Mouse (Mus musculus): Measurements from ENCODE around the gene Gm20431. TPM values are rescaled to one million over a fixed set of nuclear protein-coding genes. Genes with fewer than 3 reads are reported as not detected.
A peak's percentile ranks its signal among the peaks of the same experiment; 100 is the strongest.

Gene Gm20431
- polyA plus RNA-seq, 1 experiment from 2014 or later, result 9.2 TPM

DNA sequence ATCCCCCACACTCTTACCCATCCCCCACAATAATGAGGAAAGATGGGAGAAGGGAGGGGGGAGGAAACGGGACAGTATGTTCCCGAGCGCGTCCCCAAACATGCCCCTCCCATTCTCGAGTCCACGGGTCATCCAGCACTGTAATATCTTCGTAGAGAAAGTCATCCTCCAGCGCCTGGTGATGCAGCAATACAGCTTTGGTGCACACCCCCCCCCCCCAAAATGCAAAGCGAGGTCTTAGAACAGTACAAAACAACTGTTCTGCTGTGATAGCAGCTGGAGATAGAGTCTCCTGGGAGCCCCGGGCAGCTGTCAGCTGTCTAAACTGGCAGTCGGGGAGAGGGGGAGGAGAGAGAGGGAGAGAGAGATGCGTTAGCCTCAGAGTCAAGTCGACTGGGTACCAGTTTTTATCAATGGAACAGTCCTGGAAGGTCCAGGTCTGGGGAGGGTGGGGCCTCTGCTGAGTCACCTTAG, 11.0 kb upstream of the Gm20431 start:
- Histone ChIP-seq H3K27ac (ENCODE audit: low read length) (no peak overlapping the region), H3K9ac (ENCODE audit: low read length) (no peak overlapping the region), H3K4me1 (ENCODE audit: control insufficient read depth, insufficient read depth, low read length) (peaks cover 5% of the 10 kb centered on the region), H3K4me2 (ENCODE audit: low read depth, low read length) (0 out of 2 replicates have a peak overlapping the region, but pooled peaks have one; percentile 12), H3K9me3 (replicated peaks; ENCODE audit: control insufficient read depth, low read length) (no peaks in the 10 kb centered on the region), H3K27me3 (ENCODE audit: control insufficient read depth, insufficient read depth, low read length) (no peaks in the 10 kb centered on the region), H3K4me3 (replicated peaks; ENCODE audit: low read length) (no peak overlapping the region), H3K36me3 (ENCODE audit: control insufficient read depth, insufficient read depth, low read length) (no peaks in the 10 kb centered on the region)
- peak; percentile 44 for ATAC-seq (ENCODE audit: insufficient read depth, low FRiP score)
- 26% methylated on average over 13 of the region's 13 CpGs for WGBS

GRCm38 (mm10) chr2:167671101-167671633, 9.9 kb upstream of the Gm20431 start:
- WGBS, result 70% methylated on average over 5 of the region's 5 CpGs
- H3K4me3 ChIP-seq (replicated peaks; ENCODE audit: low read length), result no peak overlapping the region
- H3K27me3 ChIP-seq (ENCODE audit: control insufficient read depth, insufficient read depth, low read length), result no peaks in the 10 kb centered on the region
- no peak overlapping the region for H3K27ac ChIP-seq (ENCODE audit: low read length)
- no peak for ATAC-seq (ENCODE audit: insufficient read depth, low FRiP score)
- peaks cover 5% of the 10 kb centered on the region for H3K4me1 ChIP-seq (ENCODE audit: control insufficient read depth, insufficient read depth, low read length)
- no peaks in the 10 kb centered on the region for H3K36me3 ChIP-seq (ENCODE audit: control insufficient read depth, insufficient read depth, low read length)
- H3K4me2 ChIP-seq (ENCODE audit: low read depth, low read length), result no peak overlapping the region
- no peaks in the 10 kb centered on the region for H3K9me3 ChIP-seq (replicated peaks; ENCODE audit: control insufficient read depth, low read length)
- no peak overlapping the region for H3K9ac ChIP-seq (ENCODE audit: low read length)

- no peak for ATAC-seq (ENCODE audit: insufficient read depth, low FRiP score)
- H3K4me1 ChIP-seq (ENCODE audit: control insufficient read depth, insufficient read depth, low read length), result peaks cover 5% of the 10 kb centered on the region
- WGBS, result 54% methylated on average over 4 of the region's 4 CpGs
Measured at GRCm38 (mm10) chr2:167669398-167669797, 8.1 kb upstream of the Gm20431 start.

GRCm38 (mm10) chr2:167668426-167668825, 7.1 kb upstream of the Gm20431 start:
- H3K4me2 ChIP-seq (ENCODE audit: low read depth, low read length), result no peak overlapping the region
- 91% methylated on average over 5 of the region's 5 CpGs for WGBS
- H3K27me3 ChIP-seq (ENCODE audit: control insufficient read depth, insufficient read depth, low read length), result no peaks in the 10 kb centered on the region
- H3K4me1 ChIP-seq (ENCODE audit: control insufficient read depth, insufficient read depth, low read length), result peaks cover 5% of the 10 kb centered on the region
- H3K36me3 ChIP-seq (ENCODE audit: control insufficient read depth, insufficient read depth, low read length), result no peaks in the 10 kb centered on the region
- no peak overlapping the region for H3K4me3 ChIP-seq (replicated peaks; ENCODE audit: low read length)
- no peak for ATAC-seq (ENCODE audit: insufficient read depth, low FRiP score)
- no peaks in the 10 kb centered on the region for H3K9me3 ChIP-seq (replicated peaks; ENCODE audit: control insufficient read depth, low read length)
- H3K9ac ChIP-seq (ENCODE audit: low read length), result no peak overlapping the region
- no peak overlapping the region for H3K27ac ChIP-seq (ENCODE audit: low read length)

More at GRCm38 (mm10) chr2:167669398-167669797, 8.1 kb upstream of the Gm20431 start:
- no peaks in the 10 kb centered on the region for H3K9me3 ChIP-seq (replicated peaks; ENCODE audit: control insufficient read depth, low read length)
- no peak overlapping the region for H3K4me3 ChIP-seq (replicated peaks; ENCODE audit: low read length)
- no peak overlapping the region for H3K9ac ChIP-seq (ENCODE audit: low read length)
- no peak overlapping the region for H3K4me2 ChIP-seq (ENCODE audit: low read depth, low read length)
- H3K36me3 ChIP-seq (ENCODE audit: control insufficient read depth, insufficient read depth, low read length), result no peaks in the 10 kb centered on the region
- H3K27ac ChIP-seq (ENCODE audit: low read length), result no peak overlapping the region
- H3K27me3 ChIP-seq (ENCODE audit: control insufficient read depth, insufficient read depth, low read length), result no peaks in the 10 kb centered on the region

DNA sequence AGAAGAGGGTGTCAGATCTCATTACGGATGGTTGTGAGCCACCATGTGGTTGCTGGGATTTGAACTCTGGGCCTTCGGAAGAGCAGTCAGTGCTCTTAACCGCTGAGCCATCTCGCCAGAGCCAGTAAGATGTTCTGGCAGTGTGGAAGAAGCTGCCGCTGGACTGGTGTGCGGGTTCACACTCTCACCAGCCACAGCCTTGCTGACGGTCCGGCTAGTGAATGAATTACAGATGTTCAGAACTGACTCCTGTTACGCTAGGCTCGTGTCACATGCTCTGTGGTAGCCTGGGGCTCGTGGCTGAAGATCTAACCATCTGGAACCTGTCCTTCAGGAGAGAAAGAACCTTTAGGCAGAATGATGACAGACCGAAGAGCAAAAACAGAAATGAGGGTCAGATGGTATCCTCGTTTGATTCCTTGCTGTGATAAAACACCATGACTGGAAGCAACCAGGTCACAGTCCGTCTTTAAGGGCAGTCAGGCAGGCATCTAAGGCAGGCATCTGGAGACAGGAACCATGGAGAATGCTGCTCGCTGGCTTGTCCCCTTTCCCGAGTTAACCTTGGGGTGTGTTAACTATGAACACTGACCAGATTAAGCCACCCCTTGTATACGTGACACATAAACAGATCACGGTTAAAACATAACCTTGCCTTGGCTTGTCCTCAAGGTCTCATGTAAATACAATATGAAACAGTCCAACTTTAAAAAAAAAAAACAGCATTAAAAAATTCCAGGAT, 4.8 kb upstream of the Gm20431 start:
- WGBS, result 79% methylated on average over 18 of the region's 18 CpGs
- H3K36me3 ChIP-seq (ENCODE audit: control insufficient read depth, insufficient read depth, low read length), result no peaks in the 10 kb centered on the region
- H3K9me3 ChIP-seq (replicated peaks; ENCODE audit: control insufficient read depth, low read length), result no peaks in the 10 kb centered on the region
- no peak overlapping the region for H3K9ac ChIP-seq (ENCODE audit: low read length)
- no peak overlapping the region for H3K27ac ChIP-seq (ENCODE audit: low read length)
- H3K4me2 ChIP-seq (ENCODE audit: low read depth, low read length), result no peak overlapping the region
- H3K27me3 ChIP-seq (ENCODE audit: control insufficient read depth, insufficient read depth, low read length), result no peaks in the 10 kb centered on the region
- peaks cover 8% of the 10 kb centered on the region for H3K4me1 ChIP-seq (ENCODE audit: control insufficient read depth, insufficient read depth, low read length)
- ATAC-seq (ENCODE audit: insufficient read depth, low FRiP score), result no peak
- H3K4me3 ChIP-seq (replicated peaks; ENCODE audit: low read length), result no peak overlapping the region

DNA sequence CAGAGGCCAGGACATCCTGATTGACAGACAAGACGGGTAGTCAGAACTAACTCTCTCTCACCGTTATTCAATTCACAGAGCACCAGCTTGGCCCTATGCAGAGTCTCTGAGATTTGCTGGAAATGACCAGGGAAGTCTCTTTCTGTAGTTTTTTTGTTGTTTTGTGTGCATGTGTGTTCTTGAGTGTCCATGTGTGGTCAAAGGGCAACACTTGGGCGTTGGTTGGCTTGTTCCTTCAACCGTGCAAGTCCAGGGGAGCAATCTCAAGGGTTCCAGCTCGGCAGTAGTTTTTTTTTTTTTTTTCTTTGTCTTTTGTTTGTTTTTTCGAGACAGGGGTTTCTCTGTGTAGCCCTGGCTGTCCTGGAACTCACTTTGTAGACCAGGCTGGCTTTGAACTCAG, 1.4 kb upstream of the Gm20431 start:
- no peak overlapping the region for H3K4me3 ChIP-seq (replicated peaks; ENCODE audit: low read length)
- no peaks in the 10 kb centered on the region for H3K27me3 ChIP-seq (ENCODE audit: control insufficient read depth, insufficient read depth, low read length)
- no peak for ATAC-seq (ENCODE audit: insufficient read depth, low FRiP score)
- H3K36me3 ChIP-seq (ENCODE audit: control insufficient read depth, insufficient read depth, low read length), result no peaks in the 10 kb centered on the region
- H3K4me2 ChIP-seq (ENCODE audit: low read depth, low read length), result no peak overlapping the region
- H3K27ac ChIP-seq (ENCODE audit: low read length), result no peak overlapping the region
- WGBS, result 46% methylated on average over 6 of the region's 6 CpGs
- no peaks in the 10 kb centered on the region for H3K9me3 ChIP-seq (replicated peaks; ENCODE audit: control insufficient read depth, low read length)
- no peak overlapping the region for H3K9ac ChIP-seq (ENCODE audit: low read length)
- peaks cover 36% of the 10 kb centered on the region for H3K4me1 ChIP-seq (ENCODE audit: control insufficient read depth, insufficient read depth, low read length)

DNA sequence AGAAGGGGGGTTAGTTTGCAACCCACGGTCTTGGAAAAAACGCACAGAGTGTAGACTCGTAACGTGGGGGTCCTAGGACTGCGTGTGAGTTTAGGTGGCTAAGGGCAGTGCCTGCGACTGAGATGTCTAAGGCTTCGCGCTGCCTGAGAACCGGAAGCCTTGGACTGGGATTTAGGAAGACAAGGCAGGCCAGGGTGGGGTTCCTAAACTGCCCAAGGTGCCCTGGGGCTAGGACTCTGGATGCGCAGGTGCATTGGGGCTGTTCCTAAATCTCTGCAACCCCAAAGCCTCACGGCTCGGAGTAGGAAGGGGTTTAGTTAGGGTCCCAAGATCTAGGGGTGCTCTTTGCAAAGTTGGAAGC, 705 bp downstream of the Gm20431 start:
- peak overlapping the region; percentile 84 for H3K4me2 ChIP-seq (ENCODE audit: low read depth, low read length)
- H3K9me3 ChIP-seq (replicated peaks; ENCODE audit: control insufficient read depth, low read length), result no peaks in the 10 kb centered on the region
- peak overlapping the region; percentile 91 for H3K9ac ChIP-seq (ENCODE audit: low read length)
- ATAC-seq (ENCODE audit: insufficient read depth, low FRiP score), result no peak
- H3K4me1 ChIP-seq (ENCODE audit: control insufficient read depth, insufficient read depth, low read length), result peaks cover 45% of the 10 kb centered on the region
- 1% methylated on average over 12 of the region's 12 CpGs for WGBS
- H3K27ac ChIP-seq (ENCODE audit: low read length), result peak overlapping the region; percentile 91
- no peaks in the 10 kb centered on the region for H3K36me3 ChIP-seq (ENCODE audit: control insufficient read depth, insufficient read depth, low read length)
- no peaks in the 10 kb centered on the region for H3K27me3 ChIP-seq (ENCODE audit: control insufficient read depth, insufficient read depth, low read length)
- peak overlapping the region; percentile 87 for H3K4me3 ChIP-seq (replicated peaks; ENCODE audit: low read length)

GRCm38 (mm10) chr2:167659847-167660610, 1.3 kb downstream of the Gm20431 start:
- Histone ChIP-seq H3K27ac (ENCODE audit: low read length) (peak overlapping the region; percentile 91), H3K9ac (ENCODE audit: low read length) (peak overlapping the region; percentile 91), H3K9me3 (replicated peaks; ENCODE audit: control insufficient read depth, low read length) (no peaks in the 10 kb centered on the region), H3K36me3 (ENCODE audit: control insufficient read depth, insufficient read depth, low read length) (no peaks in the 10 kb centered on the region), H3K4me2 (ENCODE audit: low read depth, low read length) (peak overlapping the region; percentile 84), H3K27me3 (ENCODE audit: control insufficient read depth, insufficient read depth, low read length) (no peaks in the 10 kb centered on the region), H3K4me1 (ENCODE audit: control insufficient read depth, insufficient read depth, low read length) (peaks cover 45% of the 10 kb centered on the region), H3K4me3 (replicated peaks; ENCODE audit: low read length) (peak overlapping the region; percentile 87)
- WGBS, result 21% methylated on average over 13 of the region's 13 CpGs
- no peak for ATAC-seq (ENCODE audit: insufficient read depth, low FRiP score)

All from stomach, embryonic 16.5 days (tissue).